Mouse (Mus musculus) cerebellum, adult 11 months (tissue): ENCODE results near the gene Dlg2.

Experiments
- DNase-seq: peaks from one replicate; pipeline ENCODE4 v3.0.0; 2022

The Dlg2 gene

GRCm38 (mm10) chr7:91591261-91592170 is 1115.0 kb downstream of the Dlg2 start:
- no peak for DNase-seq

- DNase-seq, result no peak
These were observed 1122.1 kb downstream of the Dlg2 start for GRCm38 (mm10) chr7:91598549-91598948.

- no peak for DNase-seq
These were observed 1124.8 kb downstream of the Dlg2 start for GRCm38 (mm10) chr7:91601307-91601706.

GRCm38 (mm10) chr7:91603561-91603960 is 1127.1 kb downstream of the Dlg2 start:
- DNase-seq, result peak; percentile 4

GRCm38 (mm10) chr7:91653033-91653432 is 1176.6 kb downstream of the Dlg2 start:
- peak; percentile 10 for DNase-seq

- DNase-seq, result no peak
These were observed 1183.0 kb downstream of the Dlg2 start for GRCm38 (mm10) chr7:91659498-91659897.

- peak; percentile 0 for DNase-seq
These were observed 1196.0 kb downstream of the Dlg2 start for GRCm38 (mm10) chr7:91672236-91673017.

- DNase-seq, result no peak
These were observed 1197.9 kb downstream of the Dlg2 start for GRCm38 (mm10) chr7:91674401-91674800.

GRCm38 (mm10) chr7:91677934-91678333 is 1201.5 kb downstream of the Dlg2 start:
- no peak for DNase-seq

- DNase-seq, result no peak
These were observed 1211.5 kb downstream of the Dlg2 start for GRCm38 (mm10) chr7:91687930-91688329.

GRCm38 (mm10) chr7:91689829-91690228 is 1213.4 kb downstream of the Dlg2 start:
- DNase-seq, result no peak

GRCm38 (mm10) chr7:91709853-91710252 is 1233.4 kb downstream of the Dlg2 start:
- no peak for DNase-seq

- no peak for DNase-seq
These were observed 1234.7 kb downstream of the Dlg2 start for GRCm38 (mm10) chr7:91711184-91711583.

- no peak for DNase-seq
These were observed 1239.3 kb downstream of the Dlg2 start for GRCm38 (mm10) chr7:91715776-91716175.

- DNase-seq, result no peak
These were observed 1240.2 kb downstream of the Dlg2 start for GRCm38 (mm10) chr7:91716696-91717095.

GRCm38 (mm10) chr7:91720318-91720717 is 1243.8 kb downstream of the Dlg2 start:
- no peak for DNase-seq

- DNase-seq, result no peak
These were observed 1247.9 kb downstream of the Dlg2 start for GRCm38 (mm10) chr7:91724397-91724796.

GRCm38 (mm10) chr7:91740748-91741147 is 1264.3 kb downstream of the Dlg2 start:
- no peak for DNase-seq

GRCm38 (mm10) chr7:91753151-91753861 is 1276.8 kb downstream of the Dlg2 start:
- DNase-seq, result no peak

- no peak for DNase-seq
These were observed 1291.2 kb downstream of the Dlg2 start for GRCm38 (mm10) chr7:91767648-91768047.

GRCm38 (mm10) chr7:91778673-91779072 is 1302.2 kb downstream of the Dlg2 start:
- no peak for DNase-seq

GRCm38 (mm10) chr7:91784617-91785016 is 1308.1 kb downstream of the Dlg2 start:
- DNase-seq, result no peak

- no peak for DNase-seq
These were observed 1309.0 kb downstream of the Dlg2 start for GRCm38 (mm10) chr7:91785445-91785844.
